Mouse (Mus musculus) brain, embryonic 18.5 days (tissue): ENCODE measurements at regions not wholly inside any gene's neighbourhood (a gene's known extent, or its start where the extent isn't known, plus 50 kb on each side); places are given as distances from the start of the nearest gene placed in this dataset.

ENCODE experiments used
- DNase-seq: peaks from one replicate; pipeline ENCODE4 v3.0.0-alpha.2; 2012; ENCODE audit warnings: low read depth, low spot score

DNA sequence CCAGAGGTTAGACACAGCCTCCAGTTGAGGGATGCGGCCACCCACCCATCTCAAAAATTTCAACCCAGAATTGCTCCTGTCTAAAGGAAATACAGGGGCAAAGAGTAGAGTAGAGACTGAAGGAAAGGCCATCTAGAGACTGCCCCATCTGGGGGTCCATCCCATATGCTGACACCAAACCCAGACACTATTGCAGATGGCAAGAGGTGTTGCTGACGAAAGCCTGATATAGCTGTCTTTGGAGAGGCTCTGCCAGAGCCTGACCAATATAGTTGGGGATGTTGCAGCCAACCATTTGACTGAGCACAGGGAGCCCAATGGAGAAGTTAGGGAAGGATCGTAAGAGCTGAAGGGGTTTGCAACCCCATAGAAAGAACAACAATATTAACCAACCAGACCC lies 141.6 kb upstream of the Reg3b start:
- no peak for DNase-seq

DNA sequence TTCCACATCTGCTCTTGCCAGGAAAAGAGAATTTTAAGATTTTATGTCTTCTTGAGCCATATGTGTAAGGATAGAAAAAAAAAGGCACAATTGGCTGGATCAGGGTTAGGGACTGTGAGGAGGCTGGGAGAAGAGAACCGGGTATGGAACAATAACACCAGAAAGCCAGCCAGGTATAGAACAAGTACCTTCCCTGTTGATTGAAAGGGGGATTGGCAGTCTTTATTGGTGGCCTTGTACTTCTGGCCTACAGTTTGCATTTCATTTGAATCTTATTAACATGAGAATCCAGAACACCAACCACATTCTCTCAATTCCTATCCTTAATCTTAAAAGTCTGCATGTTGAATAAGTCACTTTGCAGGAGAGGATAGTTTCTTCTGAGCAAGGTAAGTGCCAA lies 126.1 kb upstream of the Reg3b start:
- DNase-seq, result no peak

DNA sequence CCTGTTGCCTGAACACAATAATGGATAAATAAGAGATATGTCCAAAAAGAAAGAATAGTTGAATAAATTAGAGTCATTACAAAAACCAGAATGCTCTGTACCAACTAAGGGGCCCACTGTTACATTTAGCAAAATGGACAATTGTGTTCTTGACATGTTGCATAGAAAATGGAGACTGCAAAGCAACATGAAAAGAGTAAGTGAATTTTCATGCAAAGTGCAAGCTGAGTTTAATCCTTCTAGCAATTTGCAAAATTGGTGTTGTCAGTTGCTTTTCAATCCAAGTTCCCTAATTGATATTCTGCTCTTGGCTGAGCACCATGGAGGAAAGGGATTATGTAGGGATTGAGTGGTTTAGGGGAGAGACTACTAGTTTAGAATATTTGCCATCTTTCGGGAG lies 125.4 kb upstream of the Reg3b start:
- no peak for DNase-seq

DNA sequence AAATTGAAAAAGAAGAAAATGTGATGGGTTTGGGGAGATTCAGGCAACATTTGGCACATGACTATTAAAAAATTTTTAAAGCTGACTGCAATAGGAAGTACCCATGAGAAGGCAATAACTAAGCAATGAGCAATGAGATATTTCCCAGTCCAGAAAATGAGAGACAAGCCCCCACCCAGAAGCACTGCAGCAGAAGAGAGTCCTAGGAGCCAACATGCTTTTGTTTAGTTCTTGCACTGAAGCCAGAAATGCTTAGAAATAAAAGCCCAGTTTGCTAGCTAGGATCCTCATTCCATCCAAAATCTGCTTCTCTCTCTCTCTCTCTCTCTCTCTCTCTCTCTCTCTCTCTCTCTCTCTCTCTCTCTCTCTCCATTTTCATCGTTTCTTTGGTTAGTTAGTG lies 120.4 kb upstream of the Reg3b start:
- DNase-seq, result no peak

DNA sequence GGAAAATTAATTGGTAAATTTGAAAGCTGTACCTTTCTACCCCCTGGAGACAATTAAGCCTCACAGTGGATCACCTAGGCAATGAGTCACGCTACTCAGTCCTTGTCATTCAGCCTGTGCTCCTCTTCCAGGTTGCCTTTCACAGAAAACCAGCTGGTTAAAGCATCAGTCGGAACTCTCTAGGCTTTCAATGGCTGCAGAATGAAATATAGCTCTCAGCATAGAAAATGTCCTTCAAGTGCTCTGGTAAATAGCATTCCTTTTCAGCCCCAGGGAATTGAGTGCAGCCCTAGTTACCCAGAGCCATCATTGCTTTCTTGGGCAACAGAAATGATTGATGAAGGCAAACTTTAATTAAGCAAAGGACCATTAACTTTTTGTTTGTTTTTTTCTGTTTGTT lies 119.9 kb upstream of the Reg3b start:
- DNase-seq, result no peak

DNA sequence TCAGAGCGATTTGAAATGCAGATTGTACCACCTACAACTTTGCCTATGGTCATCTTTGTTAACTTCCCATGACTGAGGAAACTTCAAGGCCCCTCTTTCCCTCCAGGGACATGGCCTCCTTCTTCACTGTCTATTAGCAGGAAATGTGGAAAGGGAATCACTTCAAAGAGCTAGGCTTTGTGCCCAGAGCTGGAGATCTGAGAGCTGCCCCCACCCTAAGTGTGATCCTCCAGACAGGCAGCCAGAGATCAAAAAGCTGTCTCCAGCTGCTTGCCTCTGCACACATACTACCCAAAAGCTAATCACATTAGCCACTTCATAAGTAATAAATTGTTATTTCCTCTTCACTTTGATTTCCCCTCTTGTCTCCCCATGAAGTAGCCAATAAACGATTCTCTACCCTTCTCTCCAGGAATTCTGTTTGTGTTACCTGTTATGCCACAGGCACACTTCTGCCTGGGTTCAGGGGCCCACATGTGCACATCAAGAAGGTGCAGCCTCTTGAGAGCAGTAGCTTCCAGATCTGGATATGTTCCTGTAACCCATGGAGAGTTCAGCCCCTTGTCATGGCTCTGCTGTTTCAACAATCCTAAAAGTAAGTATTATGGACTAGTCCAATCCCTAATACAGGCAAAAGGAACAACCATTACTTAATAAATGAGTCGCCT lies 98.4 kb upstream of the Reg3b start:
- no peak for DNase-seq

DNA sequence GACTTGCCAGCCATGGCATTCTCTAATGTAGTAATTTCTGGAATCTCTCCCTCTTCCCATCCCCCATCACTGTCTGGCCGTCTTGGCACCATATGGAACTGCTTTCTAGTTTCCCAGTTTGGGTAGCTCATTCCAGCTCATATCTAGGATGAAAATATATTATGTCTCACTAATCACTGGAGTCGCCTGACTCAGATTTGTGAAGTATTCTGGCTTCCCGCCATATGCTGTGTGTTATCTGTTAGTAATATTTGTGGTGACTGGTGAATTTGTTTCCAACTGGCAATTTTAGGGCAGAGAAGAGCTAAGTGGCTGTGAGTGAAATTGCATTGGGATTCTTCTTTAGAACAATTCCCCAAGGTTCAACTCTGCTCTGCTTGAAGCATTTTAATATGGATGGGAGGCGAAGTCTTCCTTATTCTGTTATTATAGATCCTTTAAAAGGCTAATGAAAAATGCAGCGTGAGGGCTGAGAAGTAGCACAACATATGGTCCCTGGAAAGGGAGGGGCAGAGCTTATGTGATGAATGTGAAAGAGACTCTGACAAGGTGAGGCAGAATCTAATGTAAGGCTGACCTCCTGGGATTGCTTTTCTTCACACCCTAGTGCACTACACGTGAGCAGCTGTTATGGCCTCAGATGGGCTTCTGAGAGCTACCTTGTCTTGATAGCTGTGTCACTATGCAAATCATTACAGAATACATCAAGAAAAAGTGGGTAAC lies 92.3 kb upstream of the Reg3b start:
- DNase-seq, result peak; percentile 50

DNA sequence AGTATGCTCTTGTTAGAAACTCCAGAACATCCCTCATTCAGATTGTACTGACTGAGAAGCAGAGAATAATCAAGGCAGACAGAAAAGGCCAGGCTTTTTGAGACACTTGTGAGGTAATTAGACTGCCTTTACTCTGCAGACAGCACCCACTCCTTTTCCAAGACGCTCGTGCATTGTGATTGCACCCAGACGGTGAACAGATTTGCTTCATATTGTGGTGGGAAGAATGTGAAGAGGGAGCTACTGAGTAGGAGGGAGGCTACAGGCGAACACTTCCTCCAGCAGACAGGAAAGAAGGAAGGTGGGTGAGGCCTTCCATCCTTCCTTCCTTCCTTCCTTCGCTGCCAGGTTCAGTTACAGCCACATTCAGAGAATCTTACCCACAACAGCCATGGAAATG lies 89.9 kb upstream of the Reg3b start:
- DNase-seq, result no peak

DNA sequence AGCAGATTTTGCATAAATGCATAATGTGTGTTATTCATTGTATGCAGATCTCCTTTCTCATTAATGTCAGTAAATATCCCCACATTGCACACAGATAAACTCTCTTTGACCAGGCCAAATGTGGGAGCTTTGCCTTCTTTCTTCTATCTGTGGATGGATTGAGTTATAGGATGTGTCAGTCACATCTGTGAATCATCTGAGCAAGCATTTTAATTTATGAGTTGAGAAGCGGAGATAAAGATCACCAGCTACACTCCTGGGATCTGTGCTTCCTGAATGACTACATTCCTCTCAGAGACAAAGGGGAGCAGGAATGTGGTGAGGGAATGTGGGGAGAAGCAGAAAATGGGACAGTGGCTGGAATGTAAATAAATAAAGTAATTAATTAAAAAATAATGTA lies 75.8 kb upstream of the Reg3b start:
- DNase-seq, result no peak

DNA sequence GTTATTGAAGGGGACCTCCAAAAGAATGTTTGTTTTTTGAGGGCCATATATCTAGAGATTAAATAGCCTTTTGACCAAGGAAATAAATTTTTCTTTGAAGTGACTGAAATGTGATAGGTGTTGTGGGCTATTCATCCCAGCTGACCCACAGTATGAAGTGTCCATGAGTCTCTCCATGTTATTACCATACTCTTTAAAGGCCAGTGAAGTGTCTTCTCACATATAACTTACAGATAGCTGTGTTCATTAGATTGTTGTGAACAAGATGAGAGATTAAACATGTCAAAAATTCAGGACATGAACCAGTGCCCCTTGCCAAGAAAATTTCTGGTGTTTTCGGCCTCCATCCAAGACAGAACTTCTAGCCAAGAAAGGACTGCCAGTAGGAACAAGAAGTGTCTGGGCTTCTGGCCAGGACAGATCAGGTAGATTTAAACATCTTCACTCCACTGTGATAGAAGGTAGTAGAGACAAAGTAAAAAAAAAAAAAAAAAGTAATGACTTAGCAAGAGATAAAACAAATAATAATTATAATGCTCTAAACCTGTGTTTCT lies 67.2 kb upstream of the Reg3b start:
- no peak for DNase-seq
